Mouse (Mus musculus) macrophage (primary cell): Measurements from ENCODE around the gene Nkx1-2. TPM values are rescaled to one million over a fixed set of nuclear protein-coding genes. Genes with fewer than 3 reads are reported as not detected.

Experiments used
- H3K27ac ChIP-seq: fragments of 350-480 bp; formaldehyde crosslinking; 2 replicates; pipeline ENCODE4 v1.9.0; 2021
- H3K36me3 ChIP-seq: fragments of 350-480 bp; formaldehyde crosslinking; 2 replicates; pipeline ENCODE4 v1.9.0; 2021; ENCODE audit errors: inconsistent target
- H3K4me3 ChIP-seq: fragments of 350-480 bp; formaldehyde crosslinking; 2 replicates; pipeline ENCODE4 v1.9.0; 2021; ENCODE audit errors: inconsistent target
- H3K79me2 ChIP-seq: fragments of 350-480 bp; formaldehyde crosslinking; 2 replicates; pipeline ENCODE4 v1.9.0; 2021; ENCODE audit errors: inconsistent target
- WGBS: methylation state at CpG from one replicate; pipeline ENCODE4 v1.1.7; 2026; ENCODE audit warnings: inconsistent platforms; ENCODE audit not compliant: missing documents; 5-methylcytosine and 5-hydroxymethylcytosine counted together
- polyA plus RNA-seq: library from polyadenylated mRNA; stranded (reverse); fragments of 250-400 nt; gene quantifications from 3 replicates; pipeline ENCODE4 v1.2.4, GENCODE M21; 2018; ENCODE audit warnings: inconsistent platforms

The Nkx1-2 gene
- polyA plus RNA-seq, 1 experiment from 2014 or later = not detected

DNA sequence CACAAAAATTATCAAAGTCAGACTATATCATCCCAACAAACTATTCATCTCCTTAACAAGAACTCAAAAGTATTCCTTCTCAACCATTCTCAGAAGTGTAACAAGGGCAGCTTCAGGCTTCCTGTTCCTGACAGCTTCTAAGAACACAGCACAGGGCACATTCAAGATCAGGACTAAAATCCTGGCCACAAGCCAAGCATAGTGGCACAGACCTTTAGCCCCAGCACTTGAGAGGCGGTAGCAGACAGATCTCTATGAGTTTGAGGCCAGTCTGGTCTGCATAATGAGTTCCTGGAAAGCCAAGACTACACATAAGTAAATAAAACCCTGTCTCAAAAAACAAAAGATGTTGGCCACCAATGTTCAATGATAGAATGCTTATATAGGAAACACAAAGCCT lies 33.6 kb downstream of the Nkx1-2 start:
- Histone ChIP-seq H3K79me2 (peaks cover 18% of the 10 kb centered on the region), H3K4me3 (no peak overlapping the region), H3K27ac (no peak overlapping the region), H3K36me3 (peaks cover 54% of the 10 kb centered on the region)
- WGBS = 85% methylated on average over 1 of the region's 1 CpGs

DNA sequence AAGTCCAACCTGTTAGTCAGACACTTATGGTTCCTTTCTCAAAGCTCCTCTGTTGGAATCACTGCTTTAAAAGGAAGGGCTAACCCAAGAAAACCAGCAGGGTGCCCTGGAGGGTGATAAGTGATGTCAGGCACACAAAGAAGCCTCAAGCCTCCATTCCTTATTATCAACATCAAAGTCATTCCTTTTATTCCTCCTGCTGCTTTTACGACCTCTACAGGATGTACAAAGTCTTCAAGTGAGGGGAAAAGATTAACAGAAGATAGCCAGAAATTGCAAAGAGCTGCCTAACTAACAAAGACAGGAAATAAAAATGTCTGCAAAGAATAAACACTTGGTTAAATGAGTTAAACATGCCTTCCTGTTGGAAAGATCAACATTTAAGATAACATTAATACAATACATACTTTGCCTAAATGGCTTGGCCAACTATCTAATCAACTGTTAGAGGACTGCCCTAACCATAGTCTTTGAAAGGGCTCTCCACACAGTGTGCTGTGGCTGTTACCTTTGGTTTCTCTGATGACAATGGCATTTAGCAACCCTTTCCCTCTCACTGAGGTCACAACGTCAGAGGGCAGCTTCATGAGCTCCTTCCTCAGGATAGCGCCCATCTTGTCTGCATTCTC lies 40.2 kb downstream of the Nkx1-2 start:
- 100% methylated on average over 3 of the region's 3 CpGs for WGBS
- Histone ChIP-seq H3K79me2 (no peaks in the 10 kb centered on the region), H3K36me3 (peaks cover 69% of the 10 kb centered on the region), H3K4me3 (no peak overlapping the region), H3K27ac (no peak overlapping the region)

DNA sequence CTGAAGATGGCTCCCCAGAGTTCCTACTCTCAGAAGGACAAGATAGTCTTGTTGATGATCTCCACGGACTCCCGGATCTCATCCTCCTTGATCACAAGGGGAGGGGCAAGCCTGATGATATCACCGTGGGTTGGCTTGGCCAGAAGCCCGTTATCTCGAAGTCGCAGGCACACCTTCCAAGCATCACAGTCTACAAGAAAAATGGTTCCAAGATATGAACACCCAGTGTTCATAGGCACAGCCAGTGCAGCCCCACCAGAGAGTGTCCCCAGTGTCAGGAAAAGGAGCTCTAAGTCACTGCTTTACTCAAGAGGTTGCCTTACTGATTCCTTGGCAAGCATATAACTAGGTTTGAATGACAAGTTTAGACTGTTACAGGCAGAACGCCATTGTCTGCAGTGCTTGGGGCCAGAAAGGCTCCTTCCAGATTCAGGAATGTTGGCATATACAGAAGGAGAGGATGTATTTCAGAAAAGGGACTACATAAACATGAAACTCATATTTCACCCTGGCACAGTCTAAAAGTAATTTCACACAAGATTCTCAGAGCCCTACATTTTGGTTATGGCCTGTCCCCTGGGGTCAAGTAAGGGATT lies 41.2 kb downstream of the Nkx1-2 start:
- H3K27ac ChIP-seq = no peak overlapping the region
- H3K36me3 ChIP-seq = peaks cover 60% of the 10 kb centered on the region
- no peaks in the 10 kb centered on the region for H3K79me2 ChIP-seq
- H3K4me3 ChIP-seq = no peak overlapping the region
- 93% methylated on average over 7 of the region's 7 CpGs for WGBS

- 78% methylated on average over 5 of the region's 5 CpGs for WGBS
- no peak overlapping the region for H3K4me3 ChIP-seq
- peaks cover 44% of the 10 kb centered on the region for H3K36me3 ChIP-seq
- no peak overlapping the region for H3K27ac ChIP-seq
- no peaks in the 10 kb centered on the region for H3K79me2 ChIP-seq
Observed at GRCm38 (mm10) chr7:132556575-132556974, 42.9 kb downstream of the Nkx1-2 start.

DNA sequence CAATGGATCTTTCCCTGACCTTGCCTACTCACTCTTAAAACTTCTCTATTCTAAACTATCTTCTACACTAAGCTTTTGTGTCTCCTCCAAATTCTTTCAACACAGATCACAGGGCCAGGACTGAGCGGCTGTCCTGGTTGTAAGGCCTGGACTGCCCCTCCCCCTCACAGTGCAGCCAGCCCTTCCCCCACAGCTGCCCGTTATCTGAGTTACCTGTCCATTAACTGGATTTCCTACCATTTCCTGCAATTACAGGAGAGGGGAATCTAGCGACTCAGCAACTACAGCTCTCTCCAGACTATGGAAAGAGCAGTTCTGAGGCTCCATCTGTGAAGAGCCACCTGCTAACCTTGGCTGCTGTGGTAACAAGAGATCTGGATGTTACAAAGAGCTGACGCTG lies 43.5 kb downstream of the Nkx1-2 start:
- Histone ChIP-seq H3K4me3 (no peak overlapping the region), H3K27ac (no peak overlapping the region), H3K36me3 (peaks cover 37% of the 10 kb centered on the region), H3K79me2 (no peaks in the 10 kb centered on the region)
- WGBS = 89% methylated on average over 4 of the region's 4 CpGs

GRCm38 (mm10) chr7:132554091-132554490 lies 45.3 kb downstream of the Nkx1-2 start:
- WGBS = 78% methylated on average over 2 of the region's 2 CpGs
- Histone ChIP-seq H3K4me3 (no peak overlapping the region), H3K36me3 (peaks cover 19% of the 10 kb centered on the region)

GRCm38 (mm10) chr7:132551351-132552126 lies 47.9 kb downstream of the Nkx1-2 start:
- WGBS = under 1% methylated on average over 27 of the region's 27 CpGs
- Histone ChIP-seq H3K79me2 (no peaks in the 10 kb centered on the region), H3K27ac (no peak overlapping the region), H3K36me3 (no peaks in the 10 kb centered on the region), H3K4me3 (peak overlapping the region; percentile 37)

More at GRCm38 (mm10) chr7:132554091-132554490, 45.3 kb downstream of the Nkx1-2 start:
- no peaks in the 10 kb centered on the region for H3K79me2 ChIP-seq
- no peak overlapping the region for H3K27ac ChIP-seq

DNA sequence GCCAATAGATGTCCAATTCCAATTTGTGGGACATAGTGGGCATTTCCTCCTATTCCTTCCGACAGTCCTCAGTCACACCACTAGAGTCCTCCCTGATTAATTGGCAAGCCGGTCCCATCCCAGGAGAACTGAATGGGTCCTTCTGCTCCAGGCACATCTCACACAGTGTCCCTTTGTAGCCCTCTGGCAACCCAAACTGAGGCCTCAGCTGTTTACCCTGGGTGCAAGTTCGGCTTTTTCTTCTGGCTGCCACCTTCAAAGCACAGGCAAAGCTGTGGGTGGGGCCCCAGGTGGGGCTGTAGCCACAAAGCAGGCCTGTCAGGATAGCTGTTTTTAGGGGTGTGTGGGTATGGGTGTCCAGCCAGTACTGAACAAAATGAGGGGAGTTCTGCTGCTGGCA lies 52.3 kb downstream of the Nkx1-2 start:
- H3K4me3 ChIP-seq = no peak overlapping the region
- 96% methylated on average over 3 of the region's 3 CpGs for WGBS
- no peak overlapping the region for H3K27ac ChIP-seq
- H3K79me2 ChIP-seq = no peaks in the 10 kb centered on the region
- no peaks in the 10 kb centered on the region for H3K36me3 ChIP-seq

Other genes starting within 250 kb of the Nkx1-2 start
- 46.9 to 79.8 TPM (median 59.3 TPM) in 3 replicates for gene Oat, start 23.2 kb downstream of the Nkx1-2 start, polyA plus RNA-seq
- 15.6 to 23.7 TPM (median 21.2 TPM) in 3 replicates for gene Lhpp, start 11.0 kb upstream of the Nkx1-2 start, polyA plus RNA-seq
- gene Fam53b, start 214.2 kb upstream of the Nkx1-2 start, polyA plus RNA-seq = 28.5 to 45.3 TPM (median 29.8 TPM) in 3 replicates